Mouse (Mus musculus) kidney, postnatal 10 days (tissue): ENCODE measurements around the gene Bard1.
A peak's percentile ranks its signal among the peaks of the same experiment; 100 is the strongest.

Source experiments
- DNase-seq: peaks from one replicate; pipeline ENCODE4 v3.0.0; 2021; ENCODE audit warnings: mixed read lengths

Gene Bard1

DNA sequence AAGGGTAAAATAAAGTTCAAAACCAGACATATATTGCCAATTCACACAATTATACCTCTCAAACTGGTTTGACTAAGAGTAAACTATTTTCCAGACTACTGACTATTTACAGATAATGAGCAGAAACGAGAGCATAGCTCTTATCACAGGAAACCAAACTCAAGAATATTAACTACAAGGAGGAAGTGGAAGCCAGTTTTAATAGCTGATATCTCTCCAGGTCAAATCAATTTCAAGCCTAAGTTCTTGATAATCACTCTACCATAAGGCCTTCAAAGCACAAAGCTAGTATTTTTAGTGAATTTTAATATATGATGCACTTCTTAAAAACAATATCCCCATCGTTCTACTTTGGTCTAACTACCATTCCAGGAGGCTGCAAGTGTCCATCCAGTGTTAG lies 57.8 kb downstream of the Bard1 start:
- DNase-seq: no peak

GRCm38 (mm10) chr1:71043951-71044350 lies 59.0 kb downstream of the Bard1 start:
- no peak for DNase-seq

- DNase-seq: peak; percentile 13
Measured at GRCm38 (mm10) chr1:71036999-71037398, 65.9 kb downstream of the Bard1 start.

DNA sequence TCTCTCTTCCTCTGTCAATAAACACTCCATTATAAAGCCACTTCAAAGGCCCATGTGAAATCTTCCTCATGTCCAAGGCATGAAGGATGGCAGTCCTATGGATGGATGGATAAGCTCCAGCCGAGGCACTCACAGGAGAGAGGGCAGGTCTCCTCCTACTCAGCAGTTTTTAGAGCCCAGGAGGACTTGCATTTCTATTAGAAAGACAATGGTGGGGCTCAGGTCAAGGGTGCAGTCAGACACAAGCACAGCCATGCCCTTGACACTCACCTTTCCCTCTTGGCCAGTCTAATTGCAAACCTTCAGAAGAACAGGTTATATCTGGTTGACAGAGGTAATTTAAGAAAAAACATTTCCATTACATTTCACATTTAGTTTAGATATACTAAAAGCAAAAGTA lies 67.4 kb downstream of the Bard1 start:
- no peak for DNase-seq

DNA sequence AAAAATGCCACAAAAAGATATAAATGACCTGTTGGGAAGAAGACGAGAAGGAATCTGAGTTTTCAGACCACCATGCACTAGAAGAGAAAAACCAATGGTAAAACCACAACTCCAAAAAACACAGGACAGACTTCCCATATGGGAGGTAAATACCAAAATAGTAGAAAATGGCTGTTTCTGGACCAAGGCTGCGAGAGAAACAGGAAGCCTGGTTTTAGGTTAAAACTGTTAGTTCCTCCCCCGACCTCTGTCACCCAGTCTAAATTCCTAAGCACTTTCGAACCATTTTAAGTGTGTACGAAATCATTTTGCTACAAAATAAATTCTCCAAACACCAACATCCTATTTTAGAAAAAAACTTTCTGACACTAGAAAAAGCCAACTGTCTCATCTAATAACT lies 80.2 kb downstream of the Bard1 start:
- no peak for DNase-seq

DNA sequence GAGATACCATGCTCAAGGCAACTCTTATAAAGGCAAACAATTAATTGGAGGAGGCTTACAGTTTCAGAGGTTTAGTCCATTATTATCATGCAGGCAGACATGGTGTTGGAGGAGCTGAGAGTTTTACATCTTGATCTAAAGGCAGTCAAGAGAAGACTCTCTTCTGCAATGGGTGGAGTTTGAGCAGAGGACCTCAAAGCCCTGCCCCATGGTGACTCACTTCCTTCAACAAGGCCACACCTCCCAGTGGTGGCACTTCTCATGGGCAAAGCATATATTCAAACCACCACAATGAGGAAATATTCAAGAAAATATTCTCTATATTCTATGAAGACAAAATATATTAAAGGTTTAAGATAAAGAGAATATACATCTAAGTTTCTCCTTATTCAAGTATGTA lies 88.6 kb downstream of the Bard1 start:
- DNase-seq: no peak

GRCm38 (mm10) chr1:71005998-71006397 lies 96.9 kb downstream of the Bard1 start:
- no peak for DNase-seq

DNA sequence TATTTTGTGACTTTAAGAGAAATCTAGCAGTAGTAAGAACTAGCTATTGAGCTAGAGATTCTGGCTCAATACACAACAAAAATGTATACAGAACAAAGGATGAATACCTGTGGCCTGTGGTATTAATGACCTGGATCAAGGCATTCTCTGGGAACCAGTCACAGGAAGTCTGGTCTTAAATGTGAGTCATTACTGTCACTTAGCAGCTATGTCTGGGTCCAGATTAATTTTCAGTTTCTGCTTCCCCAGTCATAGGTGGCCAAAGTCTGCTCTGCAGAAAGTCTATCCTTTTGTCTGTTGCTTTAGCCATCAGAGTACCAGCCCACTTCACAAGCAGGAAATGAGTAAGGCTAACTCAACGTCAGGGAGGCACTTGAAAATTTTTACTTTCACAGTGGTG lies 98.8 kb downstream of the Bard1 start:
- no peak for DNase-seq

DNA sequence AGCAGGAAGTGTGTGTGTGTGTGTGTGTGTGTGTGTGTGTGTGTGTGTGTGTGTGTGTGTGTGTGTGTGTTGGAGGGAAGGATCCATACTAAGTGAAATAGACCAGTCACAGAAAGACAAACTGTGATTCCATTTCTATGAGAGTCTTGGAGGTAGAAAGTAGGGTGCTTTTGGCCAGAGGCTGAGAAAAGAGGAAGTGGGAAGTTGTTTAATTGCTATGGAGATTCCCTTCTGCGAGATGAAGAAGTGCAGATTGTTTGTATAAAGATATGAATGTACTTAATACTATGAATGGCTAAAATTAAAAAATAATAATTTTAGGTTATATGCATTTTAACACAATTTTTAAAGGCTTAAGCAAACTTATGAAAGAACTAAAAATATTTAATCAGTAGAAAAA lies 99.2 kb downstream of the Bard1 start:
- no peak for DNase-seq

DNA sequence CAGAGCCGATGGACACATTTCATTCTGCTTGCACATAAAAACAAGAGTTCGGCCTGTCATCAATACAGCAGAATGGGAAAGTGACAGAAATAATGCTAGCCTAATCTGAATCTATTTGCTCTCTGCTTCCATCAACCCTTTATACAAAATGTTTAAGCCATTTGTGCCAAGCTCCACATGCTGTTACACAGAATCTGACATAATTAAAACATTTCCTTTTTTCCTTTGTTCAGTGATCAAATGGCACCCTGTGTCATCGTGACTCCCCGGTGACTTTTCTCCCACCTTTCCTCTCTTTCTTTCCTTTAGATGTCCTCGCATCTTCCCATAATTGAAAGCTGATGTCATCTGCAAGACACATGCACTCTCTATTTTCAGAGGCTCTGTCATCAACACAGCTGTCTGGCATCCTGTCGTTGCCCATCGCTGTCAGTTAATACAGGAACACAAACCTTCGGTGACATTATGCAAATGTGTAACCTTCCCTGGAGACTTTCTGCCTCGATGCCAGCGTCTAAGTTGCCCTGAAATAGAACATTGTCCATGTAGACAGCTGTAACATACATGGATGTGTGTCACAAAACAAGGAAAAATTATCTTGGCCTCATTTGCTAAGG lies 105.5 kb downstream of the Bard1 start:
- no peak for DNase-seq

GRCm38 (mm10) chr1:70996766-70997165 lies 106.2 kb downstream of the Bard1 start:
- no peak for DNase-seq
